Mouse (Mus musculus): ENCODE measurements around the gene Spry1.

Spry1 gene

DNA sequence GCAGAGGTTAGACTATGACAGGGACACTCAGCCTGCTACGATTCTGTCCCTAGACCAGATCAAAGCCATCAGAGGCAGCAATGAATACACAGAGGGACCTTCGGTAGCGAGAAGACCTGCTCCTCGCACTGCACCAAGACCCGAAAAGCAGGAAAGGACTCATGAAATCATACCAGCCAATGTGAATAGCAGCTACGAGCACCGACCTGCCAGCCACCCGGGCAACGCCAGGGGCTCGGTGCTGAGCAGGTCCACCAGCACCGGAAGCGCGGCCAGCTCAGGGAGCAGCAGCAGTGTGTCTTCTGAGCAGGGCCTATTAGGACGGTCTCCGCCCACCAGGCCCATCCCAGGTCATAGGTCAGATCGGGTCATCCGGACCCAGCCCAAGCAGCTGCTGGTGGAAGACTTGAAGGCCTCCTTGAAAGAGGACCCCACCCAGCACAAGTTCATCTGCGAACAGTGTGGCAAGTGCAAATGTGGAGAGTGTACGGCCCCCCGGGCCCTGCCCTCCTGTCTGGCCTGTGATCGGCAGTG, 3.0 kb downstream of the Spry1 start:
- no peak for DNase-seq

DNA sequence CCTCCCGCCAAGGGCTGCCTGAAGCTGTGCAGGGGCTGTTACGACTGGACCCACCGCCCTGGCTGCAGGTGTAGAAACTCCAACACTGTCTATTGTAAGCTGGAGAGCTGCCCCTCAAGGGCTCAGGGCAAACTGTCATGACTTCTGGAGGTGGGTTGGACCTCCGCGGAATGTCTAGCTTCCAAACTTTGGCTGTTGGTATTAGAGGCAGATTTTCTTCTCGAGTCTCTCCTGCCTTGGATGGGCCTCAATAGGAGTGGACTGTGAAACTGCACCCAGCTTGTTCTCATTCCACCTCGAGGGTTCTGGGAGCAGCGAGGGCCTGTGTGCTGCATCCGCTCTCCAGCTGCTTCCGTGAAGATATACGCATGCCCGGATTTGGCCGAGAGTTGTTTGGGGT, 3.7 kb downstream of the Spry1 start:
- DNase-seq, result no peak

DNA sequence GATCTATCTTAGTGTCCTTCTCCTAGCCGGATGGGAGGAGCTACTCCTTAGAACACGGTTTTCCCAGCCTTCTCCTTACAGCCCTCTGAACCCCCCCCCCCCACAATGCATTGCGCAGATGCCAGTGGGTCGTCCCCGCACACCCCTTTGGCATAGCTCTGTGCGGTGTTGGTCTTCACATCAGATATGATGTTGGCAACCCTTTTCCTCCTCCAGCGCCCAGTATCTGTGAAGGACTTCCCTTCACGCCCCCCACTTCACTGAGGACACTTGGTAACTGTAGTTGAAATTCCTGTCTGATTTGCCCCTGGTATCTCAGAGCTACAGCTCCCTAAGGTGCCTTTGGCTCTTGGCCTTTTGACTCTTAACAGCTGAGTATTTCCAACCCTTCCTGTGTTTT, 4.2 kb downstream of the Spry1 start:
- DNase-seq, result no peak

DNA sequence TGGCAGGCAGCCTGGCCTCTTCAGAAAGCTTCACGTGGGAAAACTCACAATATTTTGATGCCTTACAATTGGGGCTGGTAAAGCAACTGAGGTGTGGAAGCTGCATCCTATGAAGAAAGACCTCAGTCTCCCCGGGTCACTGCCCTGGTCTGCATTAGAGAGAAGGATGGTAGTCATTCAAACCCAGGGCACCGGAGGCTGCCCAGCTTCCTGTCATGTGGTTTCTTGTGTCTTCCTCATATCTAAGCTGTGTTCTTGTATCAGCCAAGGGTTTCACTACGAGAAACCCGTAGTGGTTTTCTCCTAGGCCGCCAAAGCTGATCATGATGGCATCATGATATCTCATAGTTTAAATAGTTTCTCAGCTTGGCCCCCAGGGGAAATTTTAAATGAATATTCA, 5.3 kb downstream of the Spry1 start:
- DNase-seq, result no peak

DNA sequence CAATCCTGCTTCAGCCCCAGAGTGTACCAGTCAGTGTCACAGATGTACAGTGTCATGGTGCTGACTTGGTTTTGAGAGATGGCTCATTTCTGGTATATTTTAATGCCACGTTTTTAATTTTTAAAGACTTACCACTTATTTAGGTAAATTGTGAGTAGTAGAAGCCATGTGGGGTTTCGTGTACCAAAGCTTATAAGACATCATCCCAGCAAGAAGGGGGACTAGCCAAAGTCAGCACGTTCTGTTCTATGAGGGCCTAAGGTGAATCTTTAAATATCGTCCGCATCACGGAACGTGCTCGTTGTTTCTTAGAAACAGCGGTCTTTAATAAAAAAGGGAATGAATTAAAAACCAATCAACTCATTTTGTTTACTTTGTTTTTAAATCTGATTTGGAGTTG, 6.5 kb downstream of the Spry1 start:
- DNase-seq, result no peak

DNA sequence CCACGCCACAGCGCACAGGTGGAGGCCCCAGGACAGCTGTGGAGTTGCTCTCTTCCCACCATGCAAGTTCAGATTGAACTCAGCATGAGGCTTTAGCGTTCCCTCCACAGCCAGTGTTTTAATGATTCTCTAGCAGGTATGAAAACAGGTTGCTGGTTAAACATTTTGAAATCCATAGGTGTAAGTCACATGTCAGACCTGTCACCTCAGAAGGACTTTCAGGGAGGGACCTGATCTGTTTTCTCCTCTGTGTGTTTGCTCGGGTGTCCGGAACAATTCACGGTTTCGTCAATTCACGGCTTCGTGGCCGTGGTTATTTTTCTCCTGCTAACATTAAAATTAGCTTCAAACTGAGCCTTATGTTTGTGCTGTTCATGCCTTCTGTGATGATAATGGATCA, 7.5 kb downstream of the Spry1 start:
- no peak for DNase-seq

DNA sequence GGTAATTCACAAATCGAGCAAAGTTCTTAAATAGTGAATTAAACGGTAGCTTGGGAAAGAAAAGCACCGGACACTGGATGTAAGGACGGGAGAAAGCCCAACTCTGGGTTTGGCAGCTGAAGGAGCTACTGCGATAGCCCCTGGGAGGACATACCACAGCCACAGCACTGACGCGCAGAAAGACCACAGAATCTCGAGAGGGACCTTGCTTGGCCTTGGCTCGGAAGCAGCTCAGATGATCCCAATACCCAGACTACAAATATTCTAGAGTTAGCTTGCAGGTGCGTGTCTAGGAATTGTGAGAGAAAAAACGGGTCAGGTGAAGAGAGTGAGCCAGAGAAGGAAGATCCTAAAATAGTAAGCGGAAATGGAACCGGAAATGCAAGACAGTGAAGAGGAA, 8.5 kb downstream of the Spry1 start:
- no peak for DNase-seq

DNA sequence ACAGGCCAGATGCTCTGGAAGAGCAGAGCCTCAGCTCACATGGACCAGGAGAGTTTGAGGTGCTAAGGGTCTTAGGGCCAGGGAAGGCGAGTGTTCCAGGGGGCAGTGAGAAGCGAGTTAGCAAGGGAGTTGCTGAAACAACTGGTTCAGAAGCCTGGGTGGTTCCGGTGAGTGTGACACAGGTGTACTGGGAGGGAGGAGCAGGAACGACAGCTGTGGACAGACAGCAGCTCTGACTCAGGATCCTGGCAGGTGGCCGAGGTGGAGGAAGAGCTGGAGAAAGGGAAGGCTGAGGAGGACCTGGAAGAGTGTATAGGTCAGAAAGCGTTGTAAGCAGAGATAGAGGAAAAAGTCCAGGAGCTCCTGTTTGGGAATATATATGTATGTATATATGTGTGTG, 9.5 kb downstream of the Spry1 start:
- DNase-seq, result no peak

DNA sequence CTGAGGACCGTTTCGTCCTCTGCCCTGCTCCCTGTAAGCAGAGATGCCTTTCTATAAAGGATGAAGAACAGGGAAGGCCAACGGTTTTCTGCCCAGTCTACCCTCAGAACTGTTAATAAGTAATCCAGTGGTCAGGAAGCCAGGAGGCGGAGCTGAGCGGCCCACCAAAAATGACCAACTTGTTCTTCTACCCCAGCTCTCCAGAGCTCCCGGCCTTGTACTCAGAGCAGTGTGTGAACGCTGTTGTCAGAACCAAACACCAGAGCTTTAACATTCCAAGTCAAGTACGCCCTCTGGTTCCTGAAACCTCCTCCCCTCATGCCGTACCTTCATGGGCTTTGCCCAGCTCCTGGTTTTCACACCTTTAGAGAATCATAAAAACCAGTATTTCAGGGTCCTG, 12.8 kb downstream of the Spry1 start:
- DNase-seq, result no peak

DNA sequence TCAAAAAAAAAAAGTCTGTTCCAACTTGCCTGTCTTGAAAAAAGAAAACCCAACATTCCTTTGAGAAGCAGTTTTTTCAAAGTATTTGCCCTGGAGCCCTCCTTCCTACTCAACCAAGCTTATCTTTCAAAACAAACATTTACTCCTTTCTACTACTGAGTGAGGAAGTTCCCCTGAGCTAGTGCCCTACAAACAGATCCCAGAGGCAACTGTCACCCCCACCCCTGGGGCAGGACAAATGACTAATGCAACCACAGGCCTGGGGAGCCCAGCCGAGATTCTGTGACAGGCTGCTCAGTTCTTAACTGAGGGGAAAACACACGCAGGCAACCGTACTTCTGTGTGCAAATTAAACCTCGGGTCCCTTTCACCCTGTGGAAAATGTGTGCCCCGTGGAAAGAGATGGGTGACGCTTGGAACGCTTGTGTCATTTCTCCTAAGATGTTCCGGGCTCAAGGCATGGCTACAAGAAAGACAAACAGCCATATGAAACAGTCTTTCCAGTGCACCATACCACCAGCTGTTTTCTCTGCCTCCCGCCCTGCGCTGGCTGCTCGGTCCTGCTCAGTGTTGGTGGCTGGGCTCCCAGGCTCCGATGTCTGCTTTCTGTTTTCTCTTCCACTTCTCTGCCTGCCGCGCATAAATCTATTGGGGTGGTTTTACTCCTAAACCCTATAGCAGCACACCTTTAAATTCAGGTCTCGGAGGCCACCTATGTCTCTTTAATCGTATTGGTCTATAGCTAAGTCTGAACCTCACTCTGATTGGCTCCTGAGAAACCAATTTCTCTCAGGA, 14.4 kb downstream of the Spry1 start:
- no peak for DNase-seq

DNA sequence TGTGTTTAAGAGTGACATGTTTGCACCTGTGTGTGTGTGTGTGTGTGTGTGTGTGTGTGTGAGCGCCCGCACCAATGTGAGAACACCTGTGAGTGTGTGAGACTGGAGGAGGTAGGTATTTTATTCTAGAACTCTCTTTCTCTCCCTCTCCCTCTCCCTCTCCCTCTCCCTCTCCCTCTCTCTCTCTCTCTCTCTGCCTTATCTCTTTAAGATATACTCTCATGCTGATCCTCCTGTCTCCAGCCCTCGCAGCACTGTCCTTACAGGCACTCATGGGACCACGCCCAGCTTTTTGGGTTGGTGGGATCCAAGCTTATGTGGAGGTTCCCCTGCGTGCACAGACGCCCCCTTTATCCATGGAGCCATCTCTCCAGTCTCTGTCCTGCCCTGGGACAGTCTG, 15.0 kb downstream of the Spry1 start:
- DNase-seq, result no peak

DNA sequence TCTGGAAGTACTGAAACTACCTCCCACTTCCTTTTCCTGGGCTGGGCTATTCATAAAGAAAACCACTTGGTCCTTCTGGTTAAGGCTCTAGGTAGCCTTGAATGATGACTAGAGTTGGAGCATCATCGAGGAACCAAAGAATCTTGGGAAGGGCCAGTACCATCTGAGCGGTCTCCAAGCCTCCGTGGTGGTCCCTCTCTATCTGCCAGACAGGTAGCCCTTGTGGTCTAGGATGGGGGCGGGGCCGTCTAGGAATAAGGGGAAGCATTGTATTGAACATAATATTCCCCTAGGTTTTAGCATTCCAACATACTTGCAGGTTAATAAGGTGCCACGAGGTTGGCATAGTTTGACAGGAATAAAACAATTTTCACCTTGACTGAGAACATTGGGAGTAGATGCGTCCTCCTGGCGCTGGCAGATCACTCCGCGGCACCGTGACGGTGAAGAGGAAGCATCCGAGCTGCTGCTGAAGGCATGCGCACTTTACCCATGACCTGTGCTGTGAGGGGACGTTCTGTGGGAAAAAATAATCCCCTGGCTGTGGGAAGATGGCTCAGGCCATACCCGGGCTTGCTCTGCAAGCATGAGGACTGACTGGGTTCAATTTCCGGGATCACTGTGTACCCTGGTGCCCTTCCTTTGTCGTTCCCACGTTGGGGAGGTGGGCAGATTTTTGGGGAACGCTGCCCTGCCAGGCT, 16.3 kb downstream of the Spry1 start:
- peak; percentile 28 for DNase-seq

DNA sequence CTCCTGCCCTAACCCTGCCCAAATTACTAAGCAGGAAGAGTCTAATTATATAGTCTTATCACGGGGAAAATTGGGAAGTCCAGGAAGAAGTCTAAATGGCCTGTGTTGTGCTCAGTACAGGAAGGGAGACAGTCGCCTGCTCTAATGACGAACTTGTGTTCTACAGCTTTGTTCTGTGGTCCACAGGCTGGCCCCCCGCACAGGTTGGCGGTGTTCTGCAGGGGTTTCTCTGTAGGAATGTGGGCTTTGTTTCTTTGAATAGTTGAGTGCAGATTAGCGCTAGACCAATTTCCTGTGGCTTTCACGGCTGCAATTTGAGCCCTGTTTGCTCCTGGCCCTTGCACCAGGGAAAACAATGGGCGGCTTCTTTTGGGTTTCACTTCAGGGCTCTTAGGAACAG, 17.3 kb downstream of the Spry1 start:
- DNase-seq, result no peak

DNA sequence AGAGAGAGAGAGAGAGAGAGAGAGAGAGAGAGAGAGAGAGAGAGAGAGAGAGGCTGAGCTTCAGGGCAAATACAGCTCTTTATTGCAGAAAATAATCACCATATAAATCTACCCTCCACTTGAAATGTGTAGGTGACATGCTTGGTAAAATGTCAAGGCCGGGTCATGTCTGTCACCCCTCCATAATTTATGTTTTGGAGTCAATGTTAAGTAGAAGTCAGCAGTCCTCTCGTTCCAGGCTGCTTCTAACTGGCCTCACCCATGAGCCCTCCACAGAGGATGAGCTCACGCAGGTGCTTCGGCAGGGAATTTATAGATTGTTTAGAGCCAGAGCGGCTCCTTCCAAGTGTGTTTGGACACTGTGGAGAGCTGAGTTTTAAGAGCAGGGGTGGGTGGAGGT, 18.4 kb downstream of the Spry1 start:
- no peak for DNase-seq

DNA sequence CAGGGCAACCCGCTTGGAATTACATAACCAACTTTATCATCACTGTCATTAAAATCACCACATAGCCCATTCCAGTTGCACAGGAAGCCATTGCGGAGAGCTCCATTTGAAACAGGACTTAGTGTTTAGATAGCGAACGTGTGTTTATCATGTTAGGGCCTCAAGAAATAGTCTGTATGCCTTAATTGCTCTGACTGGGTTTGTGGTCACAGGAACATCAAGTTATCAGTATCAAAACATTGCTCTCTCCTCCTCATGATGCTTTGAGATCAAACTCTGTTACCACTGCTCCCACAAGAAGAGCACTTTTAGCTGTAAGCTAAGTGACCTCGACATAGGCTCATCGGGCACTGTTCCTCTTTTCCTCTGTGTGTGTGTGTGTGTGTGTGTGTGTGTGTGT, 19.9 kb downstream of the Spry1 start:
- DNase-seq, result no peak

DNA sequence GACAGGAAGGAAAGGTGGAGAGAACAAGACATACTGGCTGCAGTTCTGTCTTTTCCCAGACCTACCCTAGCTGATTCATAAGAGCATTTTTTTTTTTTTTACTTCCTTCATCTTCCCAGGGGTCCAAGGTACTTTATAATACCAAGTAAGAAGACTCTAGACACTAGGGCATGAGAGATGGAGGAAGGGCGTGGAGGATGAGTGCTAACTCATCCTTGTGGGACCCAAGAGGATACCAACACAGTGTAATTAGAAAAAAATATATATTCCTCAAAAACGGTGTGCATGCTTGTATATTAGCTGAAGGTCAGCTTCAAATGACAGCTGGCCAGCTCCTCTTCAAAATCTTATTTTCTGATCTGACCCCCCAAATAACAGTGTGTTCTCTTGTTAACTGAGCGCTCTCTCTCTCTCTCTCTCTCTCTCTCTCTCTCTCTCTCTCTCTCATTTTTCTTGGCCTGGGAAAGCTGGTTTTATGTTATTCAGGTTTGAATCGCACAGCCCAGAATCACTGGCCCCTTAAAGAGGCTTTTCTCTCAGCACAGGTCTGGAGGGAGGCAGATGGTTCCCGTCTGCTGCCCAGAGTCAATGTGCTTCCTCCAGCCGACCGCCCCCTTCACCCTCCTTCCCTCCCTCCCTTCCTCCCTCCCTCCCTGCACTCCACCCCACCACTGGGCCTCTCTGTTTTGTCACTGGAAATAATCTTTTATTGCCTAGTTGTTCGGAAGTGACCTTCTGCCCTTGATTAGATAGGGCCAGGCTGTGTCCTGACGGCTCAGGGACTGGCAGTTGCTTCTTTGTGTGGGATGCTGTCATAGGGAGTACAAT, 26.8 kb downstream of the Spry1 start:
- no peak for DNase-seq

DNA sequence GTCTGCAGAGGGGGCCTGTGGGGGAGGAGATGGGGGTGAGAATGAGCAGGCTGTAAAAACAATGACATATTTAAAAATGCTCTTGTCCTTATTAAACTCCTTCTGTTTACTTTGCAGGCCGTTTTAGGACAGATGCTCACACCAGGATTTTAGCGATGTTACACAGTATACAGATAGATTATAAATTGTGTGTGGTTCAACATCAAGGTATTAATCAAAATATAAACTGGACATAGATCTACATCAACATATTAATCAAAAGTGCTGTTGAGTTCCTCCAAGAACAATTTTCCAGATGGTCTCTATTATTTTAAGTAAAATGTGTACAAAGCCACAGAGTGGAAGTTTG, 27.3 kb downstream of the Spry1 start:
- DNase-seq, result no peak

DNA sequence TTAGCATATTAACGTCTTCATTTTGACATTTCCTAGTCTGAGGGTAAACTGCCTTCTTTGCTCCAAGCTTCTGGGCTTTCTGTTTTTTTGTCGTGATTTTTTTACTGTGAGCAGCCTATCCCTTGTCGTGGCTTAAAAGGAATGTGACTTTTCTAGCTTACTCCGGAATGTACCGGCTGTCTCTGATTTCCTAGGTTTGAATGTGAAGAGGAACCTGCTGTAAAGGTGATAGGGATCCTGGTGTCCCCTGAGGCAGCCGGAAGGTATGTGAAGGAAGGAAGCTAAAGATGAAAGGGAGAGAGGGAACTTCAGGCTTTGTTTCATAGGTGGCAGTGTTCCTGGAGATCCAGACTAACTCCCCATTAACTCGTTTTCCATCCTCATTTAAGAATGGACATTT, 28.0 kb downstream of the Spry1 start:
- DNase-seq, result no peak

DNA sequence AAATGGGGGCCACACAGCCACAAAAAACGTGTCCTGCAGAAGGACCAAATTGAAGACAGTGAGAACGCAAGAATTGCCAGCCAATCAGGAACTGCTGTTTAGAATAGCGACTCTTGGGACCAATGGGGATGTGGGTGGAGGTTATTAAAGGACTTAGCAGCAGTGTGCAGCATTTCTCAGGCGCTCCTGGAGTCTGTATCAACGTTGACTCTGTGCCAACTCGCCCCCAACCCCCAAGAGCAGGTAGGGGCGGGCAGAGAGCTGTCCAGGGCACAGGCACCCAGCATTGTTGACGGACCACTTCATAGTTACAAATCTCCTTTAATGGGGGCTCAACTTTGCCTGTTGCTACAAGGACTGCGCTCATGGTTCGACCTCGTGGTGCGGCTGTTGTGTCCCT, 28.9 kb downstream of the Spry1 start:
- DNase-seq, result no peak

DNA sequence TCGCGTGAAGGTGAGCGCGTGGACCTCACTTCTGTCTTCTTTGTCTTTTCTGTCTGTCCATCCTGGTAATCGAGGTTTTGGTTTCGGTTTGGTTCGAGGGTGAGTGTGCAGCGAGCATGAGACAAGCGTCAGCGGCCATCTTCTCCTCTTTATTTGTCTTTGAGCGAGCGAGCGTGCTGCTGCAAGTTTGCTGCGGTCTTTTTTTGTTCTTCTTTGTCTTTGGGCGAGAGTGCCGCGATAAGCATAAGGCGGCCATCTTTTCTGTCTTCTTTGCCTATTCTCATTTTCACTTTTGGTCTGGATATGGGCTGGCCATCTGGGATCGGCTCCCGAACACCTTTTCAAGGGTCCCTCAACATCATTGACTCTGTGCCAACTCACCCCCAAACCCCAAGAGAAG, 29.4 kb downstream of the Spry1 start:
- no peak for DNase-seq

DNA sequence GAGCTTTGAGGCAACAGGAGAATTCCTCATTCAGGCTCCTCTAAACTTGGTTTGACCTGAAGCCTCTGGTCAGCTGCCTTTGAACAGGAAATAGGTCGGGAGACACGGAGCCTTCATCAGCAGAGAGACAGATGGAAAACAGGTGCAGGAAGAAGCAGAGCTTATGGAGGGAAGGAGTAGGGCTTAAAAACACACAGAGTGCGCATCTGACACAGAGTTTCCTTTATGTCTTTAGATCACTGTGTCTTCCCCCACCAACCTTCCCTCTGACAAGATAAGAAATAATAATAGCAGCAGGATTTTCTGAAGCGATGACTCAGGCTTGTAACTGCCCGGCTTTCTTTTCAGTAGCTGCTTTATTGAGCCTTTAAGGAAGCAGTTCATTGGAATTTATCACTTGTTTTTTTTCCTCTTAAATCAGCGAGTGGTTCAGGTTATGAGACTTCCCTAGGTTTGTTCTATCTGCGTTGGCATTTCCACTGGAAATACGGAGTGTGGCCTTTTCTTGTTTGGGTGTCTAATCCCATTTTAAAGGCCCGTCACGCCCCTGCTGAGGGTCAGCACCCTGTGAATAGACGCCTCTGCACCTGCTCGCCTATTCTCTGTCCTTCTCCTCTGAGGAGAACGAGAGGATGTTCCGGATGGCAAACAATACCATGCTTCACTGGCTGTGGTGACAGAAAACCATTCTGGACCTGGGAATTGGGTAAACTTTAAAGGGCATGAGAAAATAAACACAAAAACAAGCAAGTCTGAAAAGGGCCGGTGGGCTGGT, 32.7 kb downstream of the Spry1 start:
- DNase-seq, result no peak

DNA sequence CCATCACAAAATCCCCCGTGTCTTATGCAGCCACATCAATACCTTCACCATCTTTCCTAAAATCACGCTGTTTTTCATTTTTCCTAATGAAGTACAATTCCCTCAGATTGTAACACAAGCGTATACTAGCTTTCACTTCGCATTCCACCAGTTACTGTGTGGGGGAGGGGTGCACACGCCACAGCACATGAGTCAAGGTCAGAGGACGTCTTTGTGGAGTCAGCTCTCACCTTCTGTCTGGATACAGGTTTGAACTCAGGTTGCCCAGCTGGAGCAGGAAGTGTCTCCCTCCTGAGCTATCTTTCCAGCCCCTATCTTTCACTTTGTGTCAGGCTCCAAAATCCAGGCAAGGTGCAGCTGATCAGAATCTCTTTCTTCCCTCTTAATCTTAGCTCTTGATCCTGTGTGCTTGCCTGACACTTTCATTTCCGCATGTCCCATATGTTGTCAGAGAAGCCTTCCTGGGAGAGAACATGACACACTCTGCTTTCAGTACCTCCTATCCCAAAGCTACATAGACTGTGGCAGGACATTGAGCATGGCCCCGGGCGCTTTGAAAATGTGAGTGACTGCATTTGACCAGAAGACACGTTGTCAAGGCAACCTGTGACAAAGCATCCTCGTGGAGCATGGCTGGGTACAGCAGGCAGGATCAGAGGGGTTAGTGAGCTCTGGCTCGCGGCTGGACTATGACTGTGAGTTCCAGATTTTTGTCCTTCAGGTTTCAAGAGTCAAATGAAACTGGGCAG, 33.9 kb downstream of the Spry1 start:
- DNase-seq, result no peak
